Mouse (Mus musculus): ENCODE measurements around the gene Litaf. TPM values are rescaled to one million over a fixed set of nuclear protein-coding genes. Genes with fewer than 3 reads are reported as not detected.

Litaf gene
- polyA plus RNA-seq, 1 experiment from 2014 or later: 44.5 TPM

DNA sequence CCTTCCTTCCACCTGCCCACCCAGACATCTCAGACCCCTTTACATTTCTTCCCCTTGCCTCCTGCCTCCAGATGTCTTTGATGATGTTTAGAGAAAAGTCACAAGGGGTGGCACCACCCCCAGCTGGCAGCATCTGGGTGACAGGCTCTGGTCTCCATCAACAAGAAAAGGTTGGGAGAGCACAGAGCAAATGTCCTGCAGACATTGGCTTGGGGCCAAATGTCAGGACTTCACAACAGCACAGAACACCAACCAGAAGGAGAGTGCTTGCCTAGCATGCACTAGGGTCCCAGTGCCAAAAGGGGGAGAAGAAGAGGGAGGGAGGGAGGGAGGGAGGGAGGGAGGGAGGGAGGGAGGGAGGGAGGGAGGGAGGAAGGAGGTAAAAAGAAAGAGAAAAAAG, 146.1 kb downstream of the Litaf start:
- H3K4me3 ChIP-seq (ENCODE audit: low read depth, low read length): no peak overlapping the region
- H3K4me1 ChIP-seq (ENCODE audit: control insufficient read depth, insufficient read depth, low read length): no peaks in the 10 kb centered on the region
- DNase-seq (ENCODE audit: low spot score) (no peak), ATAC-seq (no peak)
- no peaks in the 10 kb centered on the region for H3K36me3 ChIP-seq (ENCODE audit: control insufficient read depth, insufficient read depth, low read length)
- H3K4me2 ChIP-seq (ENCODE audit: low read length): no peak overlapping the region
- H3K9ac ChIP-seq (ENCODE audit: low read length): no peak overlapping the region
- H3K27me3 ChIP-seq (replicated peaks; ENCODE audit: control insufficient read depth, insufficient read depth, low read length): no peaks in the 10 kb centered on the region
- no peaks in the 10 kb centered on the region for H3K9me3 ChIP-seq (replicated peaks; ENCODE audit: control insufficient read depth, low read length)
- no peak overlapping the region for H3K27ac ChIP-seq (ENCODE audit: low read depth, low read length)

DNA sequence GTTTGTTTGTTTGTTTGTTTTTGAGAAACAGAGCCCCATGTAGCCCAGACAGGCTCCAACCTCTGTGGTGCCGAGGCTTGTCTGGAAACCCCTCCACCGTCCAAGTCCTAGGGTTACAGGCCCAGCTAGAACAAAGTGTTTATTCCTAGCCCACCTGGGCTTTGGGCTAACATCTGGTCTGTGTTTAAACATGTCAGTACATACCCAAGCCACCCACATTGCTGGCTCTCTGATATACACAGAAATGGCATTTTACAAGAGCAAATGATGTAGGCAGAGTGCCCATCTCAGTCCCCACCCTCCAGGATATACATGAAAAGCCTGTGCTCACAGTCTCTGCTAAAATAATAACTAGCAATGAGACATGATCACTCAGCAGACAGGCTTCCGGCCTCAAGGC, 149.7 kb downstream of the Litaf start:
- Histone ChIP-seq H3K4me1 (ENCODE audit: control insufficient read depth, insufficient read depth, low read length) (no peaks in the 10 kb centered on the region), H3K36me3 (ENCODE audit: control insufficient read depth, insufficient read depth, low read length) (no peaks in the 10 kb centered on the region), H3K9me3 (replicated peaks; ENCODE audit: control insufficient read depth, low read length) (no peaks in the 10 kb centered on the region), H3K27me3 (replicated peaks; ENCODE audit: control insufficient read depth, insufficient read depth, low read length) (no peaks in the 10 kb centered on the region), H3K27ac (ENCODE audit: low read depth, low read length) (no peak overlapping the region), H3K4me2 (ENCODE audit: low read length) (no peak overlapping the region), H3K9ac (ENCODE audit: low read length) (no peak overlapping the region), H3K4me3 (ENCODE audit: low read depth, low read length) (no peak overlapping the region)
- DNase-seq (ENCODE audit: low spot score): no peak
- no peak for ATAC-seq
- 90% methylated on average over 3 of the region's 3 CpGs for WGBS

DNA sequence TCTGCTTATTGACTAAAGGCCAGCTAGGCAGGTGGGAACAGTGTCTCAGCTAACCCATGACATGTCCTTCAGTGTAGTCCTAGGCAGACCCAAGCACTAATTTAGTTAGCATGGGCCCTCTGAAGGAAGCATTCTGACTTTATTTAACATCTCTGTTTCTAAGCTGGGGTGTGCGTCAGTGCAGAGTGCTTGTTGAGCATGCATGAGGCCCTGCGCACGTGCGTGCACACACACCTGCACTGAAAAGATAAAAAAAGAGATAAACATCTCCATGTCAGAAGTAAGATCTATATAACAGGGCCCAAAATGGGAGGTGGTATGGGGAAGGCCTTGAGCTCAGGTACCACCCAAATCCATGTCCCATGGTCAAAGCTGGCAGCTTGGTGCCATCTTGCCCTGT, 150.9 kb downstream of the Litaf start:
- no peak overlapping the region for H3K4me2 ChIP-seq (ENCODE audit: low read length)
- no peaks in the 10 kb centered on the region for H3K4me1 ChIP-seq (ENCODE audit: control insufficient read depth, insufficient read depth, low read length)
- no peak overlapping the region for H3K9ac ChIP-seq (ENCODE audit: low read length)
- H3K27ac ChIP-seq (ENCODE audit: low read depth, low read length): no peak overlapping the region
- WGBS: 97% methylated on average over 4 of the region's 4 CpGs
- no peaks in the 10 kb centered on the region for H3K9me3 ChIP-seq (replicated peaks; ENCODE audit: control insufficient read depth, low read length)
- no peak overlapping the region for H3K4me3 ChIP-seq (ENCODE audit: low read depth, low read length)
- DNase-seq (ENCODE audit: low spot score) (no peak), ATAC-seq (no peak)
- no peaks in the 10 kb centered on the region for H3K36me3 ChIP-seq (ENCODE audit: control insufficient read depth, insufficient read depth, low read length)
- no peaks in the 10 kb centered on the region for H3K27me3 ChIP-seq (replicated peaks; ENCODE audit: control insufficient read depth, insufficient read depth, low read length)

DNA sequence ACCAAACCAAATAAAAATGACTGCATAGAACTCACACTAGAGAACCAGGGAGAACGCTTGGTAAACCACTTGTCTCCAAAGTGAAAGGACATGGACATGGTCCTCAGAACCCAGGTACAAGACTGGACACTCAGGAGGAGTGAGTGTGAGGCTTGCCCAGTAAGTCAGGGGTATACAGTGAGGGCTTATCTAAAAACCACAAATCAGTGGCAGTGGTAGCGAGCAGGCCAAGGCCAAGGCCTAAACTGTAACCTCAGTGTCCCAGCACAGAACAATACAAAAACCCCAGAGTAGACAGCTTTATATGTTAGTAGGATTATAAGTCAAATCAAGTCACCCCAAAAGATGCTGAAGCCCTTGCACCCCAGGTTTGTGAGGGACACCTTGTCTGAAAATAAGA, 154.9 kb downstream of the Litaf start:
- Histone ChIP-seq H3K4me2 (ENCODE audit: low read length) (no peak overlapping the region), H3K27ac (ENCODE audit: low read depth, low read length) (no peak overlapping the region), H3K27me3 (replicated peaks; ENCODE audit: control insufficient read depth, insufficient read depth, low read length) (no peaks in the 10 kb centered on the region), H3K4me3 (ENCODE audit: low read depth, low read length) (no peak overlapping the region), H3K36me3 (ENCODE audit: control insufficient read depth, insufficient read depth, low read length) (no peaks in the 10 kb centered on the region), H3K9ac (ENCODE audit: low read length) (no peak overlapping the region), H3K9me3 (replicated peaks; ENCODE audit: control insufficient read depth, low read length) (no peaks in the 10 kb centered on the region), H3K4me1 (ENCODE audit: control insufficient read depth, insufficient read depth, low read length) (no peaks in the 10 kb centered on the region)
- WGBS: 94% methylated on average over 2 of the region's 2 CpGs
- DNase-seq (ENCODE audit: low spot score): no peak
- no peak for ATAC-seq

DNA sequence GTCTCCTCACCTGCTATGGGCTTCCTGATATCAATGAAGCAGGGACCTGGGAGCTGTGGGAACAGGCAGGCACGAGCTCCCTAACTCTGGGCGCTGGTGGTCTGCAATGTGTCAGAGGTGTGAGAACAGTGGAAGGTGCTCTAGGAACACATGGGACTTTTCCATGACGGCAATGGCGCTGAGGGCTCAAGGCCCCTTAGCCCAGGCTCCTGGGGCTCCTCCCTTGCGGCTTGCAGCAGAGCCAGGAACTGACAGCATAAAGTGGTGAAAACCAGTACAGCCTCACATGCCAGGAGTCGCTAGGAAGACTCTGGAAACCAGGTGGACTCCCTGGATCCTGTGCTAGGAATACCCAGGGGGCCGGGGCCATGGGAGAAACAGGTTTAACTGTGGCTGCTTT, 155.4 kb downstream of the Litaf start:
- Histone ChIP-seq H3K27me3 (replicated peaks; ENCODE audit: control insufficient read depth, insufficient read depth, low read length) (no peaks in the 10 kb centered on the region), H3K27ac (ENCODE audit: low read depth, low read length) (no peak overlapping the region), H3K4me3 (ENCODE audit: low read depth, low read length) (no peak overlapping the region), H3K4me2 (ENCODE audit: low read length) (no peak overlapping the region), H3K9me3 (replicated peaks; ENCODE audit: control insufficient read depth, low read length) (no peaks in the 10 kb centered on the region), H3K4me1 (ENCODE audit: control insufficient read depth, insufficient read depth, low read length) (no peaks in the 10 kb centered on the region), H3K9ac (ENCODE audit: low read length) (no peak overlapping the region), H3K36me3 (ENCODE audit: control insufficient read depth, insufficient read depth, low read length) (no peaks in the 10 kb centered on the region)
- 83% methylated on average over 7 of the region's 7 CpGs for WGBS
- DNase-seq (ENCODE audit: low spot score) (no peak), ATAC-seq (no peak)

Small RNA genes within 50 kb of the gene (microRNA-seq; reads per million reads assigned to microRNA genes)
- gene Gm26268: not detected

Other genes with a start within 250 kb of the Litaf start
- gene Rmi2, start 231.1 kb downstream of the Litaf start, polyA plus RNA-seq (2014; fragmentation: Nextera tagmentation; extraction: Ambion mirVana): 0.78 and 0.88 TPM in 2 replicates
- 170 and 171 TPM in 2 replicates for gene Snn, start 5.2 kb downstream of the Litaf start, polyA plus RNA-seq (2014; fragmentation: Nextera tagmentation; extraction: Ambion mirVana)
- gene Txndc11, start 68.5 kb upstream of the Litaf start, polyA plus RNA-seq (2014; fragmentation: Nextera tagmentation; extraction: Ambion mirVana): 23.8 and 25.0 TPM in 2 replicates
- gene Zc3h7a, start 110.2 kb upstream of the Litaf start, polyA plus RNA-seq (2014; fragmentation: Nextera tagmentation; extraction: Ambion mirVana): 58.0 and 71.8 TPM in 2 replicates
- 192 and 195 TPM in 2 replicates for gene Rsl1d1, start 137.2 kb upstream of the Litaf start, polyA plus RNA-seq (2014; fragmentation: Nextera tagmentation; extraction: Ambion mirVana)
- gene Gspt1, start 188.2 kb upstream of the Litaf start, polyA plus RNA-seq (2014; fragmentation: Nextera tagmentation; extraction: Ambion mirVana): 50.7 and 61.9 TPM in 2 replicates
- not detected in 2 replicates for gene Tnfrsf17, start 247.7 kb upstream of the Litaf start, polyA plus RNA-seq (2014; fragmentation: Nextera tagmentation; extraction: Ambion mirVana)